Mouse (Mus musculus) mature B cell (primary cell): ENCODE results near the gene Dnaaf3.

Source experiments
- in situ Hi-C: fragments of 300-500 bp; cut with MboI; formaldehyde crosslinking; loops from 2 replicates; pipeline ENCODE4 v1.14.3; 2019

Gene Dnaaf3

DNA sequence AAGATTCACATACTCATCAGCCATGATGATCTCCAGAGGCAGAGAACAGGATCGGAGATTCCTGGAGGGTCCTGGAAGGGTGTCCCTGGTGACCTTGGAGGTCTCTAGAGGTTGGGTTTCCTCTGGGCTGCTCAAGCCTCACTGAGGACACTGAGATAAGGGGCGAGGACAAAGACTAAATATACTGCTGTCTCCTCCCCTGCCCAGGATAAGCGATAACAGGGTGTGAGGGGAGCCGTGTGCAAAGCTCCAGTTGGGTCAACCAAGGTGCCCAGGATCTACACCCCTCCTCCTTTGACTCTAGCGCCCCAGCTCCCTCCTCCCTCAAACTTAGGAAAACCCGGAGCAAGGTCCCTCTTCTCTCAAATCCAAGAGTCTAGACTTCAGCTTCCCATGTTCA lies 10.0 kb downstream of the Dnaaf3 start:
- in situ Hi-C loops: loop anchor here (10.0 kb wide), 1 partner anchor 397 kb away; no protein-coding TSS in a partner anchor

DNA sequence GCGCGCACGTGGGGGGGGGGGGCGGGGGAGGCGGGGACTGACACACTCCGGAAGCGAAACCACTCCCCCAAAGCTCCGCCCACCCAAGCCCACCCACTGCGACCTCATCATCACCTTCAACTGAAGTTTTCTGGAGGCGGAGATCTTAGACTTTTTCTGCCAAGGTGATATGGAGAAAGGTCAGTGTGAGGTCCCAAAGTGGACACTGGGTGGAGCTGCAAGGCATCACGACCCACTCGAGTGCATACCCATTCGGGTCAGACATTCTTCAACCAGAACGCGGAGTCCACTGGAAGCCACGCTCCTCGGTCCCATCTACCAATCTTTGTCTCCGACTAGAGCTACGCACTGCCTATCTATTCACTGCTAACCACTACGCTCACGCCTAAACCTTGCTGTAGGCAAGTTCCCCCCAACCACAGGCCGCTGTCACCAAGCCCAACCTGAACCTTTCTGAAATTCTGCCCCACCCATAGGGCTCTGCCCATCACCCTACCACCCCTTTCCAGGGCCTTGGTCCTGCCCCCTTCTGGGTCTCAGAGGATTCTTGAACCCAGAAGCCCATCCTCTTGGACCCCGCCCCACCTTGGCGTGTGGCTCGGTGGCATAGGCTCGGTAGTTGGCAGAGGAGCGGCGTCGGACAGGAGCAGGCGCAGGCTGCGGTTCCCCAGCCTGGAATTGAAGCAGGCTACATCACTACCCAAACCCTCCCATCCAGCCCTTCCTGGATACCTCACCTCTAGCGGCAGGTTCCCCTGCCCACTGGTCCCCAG lies 10.8 kb downstream of the Dnaaf3 start:
- in situ Hi-C loops: loop anchor here (10.0 kb wide), 1 partner anchor 397 kb away; no protein-coding TSS in a partner anchor

DNA sequence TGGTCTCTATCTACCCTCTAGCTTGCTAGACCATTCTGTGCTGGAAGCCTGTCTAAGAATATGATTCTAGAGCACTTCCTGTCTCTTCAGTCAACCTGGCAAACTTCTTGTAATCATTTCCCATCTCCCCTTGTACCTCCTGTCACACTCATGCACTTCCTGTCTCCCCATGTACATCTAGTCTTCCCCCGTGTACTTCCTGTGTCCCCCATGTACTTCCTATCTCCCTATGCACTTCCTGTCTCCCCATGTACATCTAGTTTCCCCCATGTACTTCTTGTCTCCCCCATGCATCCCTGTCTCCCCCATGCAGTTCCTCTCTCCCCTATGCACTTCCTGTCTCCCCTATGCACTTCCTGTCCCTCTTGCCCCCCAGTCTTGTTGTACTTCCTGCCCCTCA lies 13.8 kb downstream of the Dnaaf3 start:
- in situ Hi-C loops: no loop called here

DNA sequence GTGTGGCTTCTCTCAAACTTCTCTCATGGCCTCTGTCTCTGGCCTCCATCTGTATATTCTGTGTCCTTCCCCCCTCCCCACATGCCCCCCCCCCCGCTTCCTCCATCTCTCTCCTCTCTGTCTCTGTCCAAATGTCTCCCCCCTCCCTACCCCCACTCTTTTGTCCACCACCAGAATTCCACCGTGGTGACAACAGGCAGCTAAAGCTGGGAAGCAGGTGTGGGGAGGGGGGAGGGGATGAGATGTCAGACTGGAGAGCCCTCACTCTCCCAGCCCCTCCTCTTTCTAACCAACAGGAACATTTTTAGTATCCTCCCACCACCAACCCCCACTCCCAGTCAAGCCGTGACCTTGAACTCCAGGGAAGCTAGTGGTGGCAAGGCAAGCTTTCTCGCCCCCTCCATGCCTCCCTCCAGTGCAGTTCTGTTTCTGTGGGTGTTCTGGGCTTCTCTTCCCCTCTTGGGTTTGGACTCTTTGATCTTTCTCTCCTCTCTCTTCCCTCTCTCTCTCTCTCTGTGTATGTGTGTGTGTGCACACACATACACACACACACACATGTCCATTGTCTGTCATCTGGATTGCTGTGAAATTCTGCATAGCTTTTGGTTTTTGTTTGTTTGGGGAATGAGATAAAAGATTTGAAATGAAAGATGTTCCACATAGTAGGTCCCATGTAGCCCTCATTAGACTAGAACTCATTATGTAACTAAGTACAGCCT lies 15.8 kb downstream of the Dnaaf3 start, which contains the start of gene Tnnt1:
Gene Tnnt1, minus strand, starts transcription at position 51 of the 719 bp plus-strand sequence.
- in situ Hi-C loops: no loop called here

DNA sequence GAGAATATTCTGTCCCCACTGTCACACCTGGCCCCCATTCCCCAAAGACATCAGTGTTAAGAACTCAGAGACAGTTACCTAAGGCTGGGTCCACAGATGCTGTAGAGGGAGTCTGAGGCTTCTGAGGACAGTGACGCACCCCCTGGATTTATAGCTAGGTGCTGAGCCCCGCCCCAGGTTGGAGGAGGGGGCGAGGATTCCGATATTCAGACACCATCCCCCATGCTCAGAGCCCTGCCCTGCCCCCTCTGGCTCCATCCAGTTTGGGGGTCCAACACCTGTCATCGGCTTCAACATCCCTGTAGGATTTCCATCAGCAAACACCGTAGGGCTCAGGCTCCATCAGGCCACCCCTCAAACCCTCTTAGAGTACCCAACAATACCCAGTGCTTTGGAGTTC lies 16.4 kb downstream of the Dnaaf3 start:
- in situ Hi-C loops: no loop called here

DNA sequence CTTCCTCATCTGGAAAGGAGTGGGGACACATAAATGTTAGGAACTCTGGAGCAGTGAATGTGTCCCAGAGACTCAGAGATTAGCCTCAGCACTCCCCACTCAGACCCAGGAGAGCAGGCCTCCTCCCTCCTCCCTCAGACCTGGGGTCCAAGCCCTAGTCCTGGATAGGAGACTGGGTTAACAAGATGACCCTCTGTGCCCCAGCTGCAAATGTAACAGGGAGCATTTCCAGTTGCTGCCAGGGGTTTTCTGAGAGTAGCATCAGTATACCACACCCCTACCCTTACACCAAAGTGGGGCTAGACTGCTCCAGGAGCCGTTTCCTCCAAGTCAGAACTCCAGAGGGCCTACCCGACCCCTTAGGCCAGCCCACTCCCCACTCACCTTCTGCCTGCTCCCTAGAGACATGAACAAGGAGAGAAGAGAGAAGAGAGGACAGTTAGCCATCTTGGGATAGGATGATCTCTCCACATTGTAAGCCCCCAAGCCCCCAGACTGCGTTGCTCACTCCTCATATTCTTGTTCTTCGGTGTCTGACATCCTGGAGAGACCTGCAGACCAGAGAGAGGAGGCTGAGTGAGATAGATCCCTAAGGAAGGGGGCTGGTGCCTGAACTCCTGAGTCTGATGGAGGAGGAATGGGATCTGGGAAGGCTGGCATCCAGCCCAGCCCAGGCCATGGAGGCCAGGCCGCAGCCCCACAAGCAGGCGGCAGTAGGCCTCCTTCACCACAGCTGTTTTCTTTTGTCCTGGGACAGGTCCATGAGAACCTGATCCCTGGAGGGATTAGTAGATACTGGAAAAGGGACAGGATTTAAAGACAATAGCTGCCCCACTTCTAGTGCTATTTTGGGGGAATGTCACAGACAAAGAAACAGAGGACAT lies 18.2 kb downstream of the Dnaaf3 start:
- in situ Hi-C loops: no loop called here

DNA sequence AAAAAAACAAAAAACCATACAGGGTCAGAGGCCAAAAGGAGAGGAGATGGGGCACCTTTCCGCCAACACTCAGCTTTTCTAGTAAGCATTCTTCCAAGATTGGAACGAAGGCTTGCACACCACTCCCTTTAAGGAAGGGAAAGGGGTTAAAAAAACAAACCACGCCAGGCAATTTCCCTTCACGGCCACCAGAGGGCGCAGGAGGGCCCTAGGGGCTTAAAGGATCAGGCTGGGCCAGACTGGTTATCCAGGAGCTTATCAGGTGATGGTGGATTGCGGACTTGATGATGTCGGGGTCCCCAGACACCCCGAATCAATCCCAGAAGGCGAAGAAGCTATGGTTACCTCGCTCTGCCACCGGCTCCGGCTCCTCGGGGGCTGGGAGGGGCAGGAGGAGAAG lies 19.0 kb downstream of the Dnaaf3 start:
- in situ Hi-C loops: no loop called here

DNA sequence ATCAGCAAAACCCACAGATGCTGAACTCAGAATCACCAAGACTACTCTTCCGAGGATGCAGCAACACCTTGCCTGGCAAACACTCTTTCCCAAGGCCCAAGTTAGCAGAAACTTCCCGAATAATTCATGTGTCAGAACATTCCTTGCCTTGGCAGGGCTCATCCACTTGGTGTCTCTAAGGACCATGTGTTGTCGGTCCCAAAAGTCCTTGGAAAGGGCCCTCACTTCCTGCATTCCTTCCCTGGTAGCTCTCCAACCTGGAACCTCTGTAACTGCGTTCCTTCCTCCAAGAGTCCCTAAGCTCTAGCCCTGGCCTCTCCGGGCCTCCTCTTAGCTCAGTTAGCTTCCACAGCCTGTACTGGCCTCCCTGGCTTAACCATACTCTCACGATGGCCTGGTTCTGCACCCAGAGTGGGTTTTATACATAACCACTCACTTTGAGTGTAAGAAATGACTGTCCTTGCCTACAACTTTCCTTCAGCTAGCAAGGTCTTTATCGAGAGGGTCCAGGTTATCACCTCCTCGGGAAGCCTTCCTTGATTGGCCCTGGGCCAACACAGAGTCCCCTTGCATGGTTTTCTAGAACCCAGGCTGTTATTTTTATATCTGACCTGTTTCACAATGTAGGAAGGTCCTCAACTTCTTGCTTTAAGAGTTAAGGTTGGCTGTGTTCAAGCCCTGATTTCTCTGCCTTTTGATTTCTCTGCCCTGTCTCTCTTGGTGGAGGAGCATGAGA lies 20.6 kb downstream of the Dnaaf3 start:
- in situ Hi-C loops: no loop called here

DNA sequence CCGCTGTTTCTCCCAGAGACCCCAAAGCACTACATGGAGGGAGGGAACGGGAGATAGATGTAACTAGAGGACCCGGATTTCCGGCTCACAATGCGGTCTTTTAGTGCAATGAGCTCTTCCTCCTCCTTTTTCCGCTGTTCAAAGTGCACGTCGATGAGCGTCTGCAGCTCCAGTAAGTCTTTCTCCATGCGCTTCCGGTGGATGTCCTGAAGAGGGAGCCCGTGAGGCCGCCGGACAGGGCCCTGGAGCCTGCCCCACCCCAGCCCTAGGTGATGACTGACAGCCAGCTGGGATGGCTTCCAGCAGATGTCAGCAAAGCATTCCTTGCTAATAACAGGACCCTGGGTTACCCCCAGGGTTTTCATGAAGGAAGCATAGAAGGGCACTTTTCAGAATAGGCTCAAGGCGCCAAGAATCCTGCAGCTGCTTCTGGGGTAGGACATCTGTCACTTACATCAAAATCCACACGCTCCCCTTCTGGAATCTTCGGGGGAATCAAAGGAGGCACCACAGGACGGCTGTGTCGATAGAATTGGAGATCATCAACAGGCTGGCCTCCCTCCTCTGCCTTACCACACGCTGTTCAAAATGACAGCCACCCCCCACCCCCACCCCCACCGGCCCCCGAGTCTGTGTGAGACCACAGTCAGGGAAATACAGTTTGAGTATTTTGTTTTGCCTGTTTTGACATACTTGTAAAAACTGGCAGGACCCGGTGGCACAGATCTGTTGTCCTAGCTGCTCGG lies 22.2 kb downstream of the Dnaaf3 start:
- in situ Hi-C loops: no loop called here

DNA sequence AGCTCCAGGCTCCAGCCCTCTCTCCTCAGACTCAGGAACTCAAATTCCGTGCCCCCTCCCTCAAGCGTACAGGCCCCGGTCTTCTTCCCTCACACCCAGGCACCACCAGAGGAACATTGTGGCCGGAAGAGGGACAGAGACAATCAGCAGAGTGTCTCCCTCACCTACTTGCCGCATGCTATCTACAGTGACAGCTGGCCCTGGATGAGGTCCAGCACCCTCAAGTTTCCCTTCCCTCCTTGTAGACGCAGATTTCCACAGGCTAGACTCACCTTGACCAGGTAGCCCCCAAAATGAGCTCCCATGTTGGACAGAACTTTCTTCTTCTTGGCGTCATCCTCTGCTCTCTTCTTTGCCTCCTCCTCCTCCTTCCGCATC lies 23.5 kb downstream of the Dnaaf3 start:
- in situ Hi-C loops: no loop called here

DNA sequence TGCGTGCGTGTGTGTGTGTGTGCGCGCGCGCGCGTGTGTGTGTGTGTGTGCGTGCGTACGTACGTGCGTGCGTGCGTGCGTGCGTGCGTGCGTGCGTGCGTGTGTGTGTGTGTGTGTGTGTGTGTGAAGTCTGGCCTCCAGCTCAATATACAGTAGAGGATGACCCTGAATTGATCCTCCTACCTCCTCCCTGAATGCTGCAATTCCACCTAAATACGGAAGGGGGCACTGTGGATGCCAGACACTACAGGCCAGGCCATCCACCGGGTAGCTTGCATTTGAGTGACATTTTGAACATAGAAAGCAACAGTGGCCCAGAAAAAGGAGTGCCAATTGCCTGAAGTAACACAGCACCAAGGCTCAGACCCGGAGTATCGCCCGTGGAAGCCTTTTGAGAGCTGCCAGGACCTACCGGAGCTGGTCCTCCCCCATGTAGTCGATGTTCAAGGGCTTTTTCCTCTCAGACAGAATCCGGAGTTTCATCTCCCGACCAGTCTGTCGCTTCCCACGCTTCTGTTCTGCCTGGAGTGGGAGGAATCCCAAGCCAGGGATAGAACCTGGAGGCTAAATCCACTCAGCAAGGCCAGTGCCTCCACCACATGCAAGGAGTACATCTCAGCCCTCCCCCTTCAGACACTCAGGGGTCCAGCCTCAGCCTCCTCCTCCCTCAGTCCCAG lies 24.1 kb downstream of the Dnaaf3 start:
- in situ Hi-C loops: no loop called here

DNA sequence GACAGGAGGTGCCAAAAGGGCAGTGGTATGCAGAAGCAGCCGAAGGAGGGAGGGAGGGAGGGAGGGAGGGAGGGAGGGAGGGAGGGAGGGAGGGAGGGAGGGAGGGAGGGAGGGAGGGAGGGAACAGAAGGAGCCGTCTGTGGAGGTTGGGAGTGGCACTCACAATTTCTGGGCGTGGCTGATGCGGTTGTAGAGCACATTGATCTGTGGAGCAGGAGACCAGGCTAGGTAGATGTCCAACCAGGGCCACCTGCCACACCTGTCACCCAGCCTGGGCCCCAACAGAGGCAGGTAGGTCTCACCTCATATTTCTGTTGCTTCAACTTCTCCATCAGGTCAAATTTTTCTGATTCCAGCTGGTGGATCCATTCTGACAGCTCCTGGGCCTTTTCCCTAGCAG lies 25.0 kb downstream of the Dnaaf3 start:
- in situ Hi-C loops: no loop called here

DNA sequence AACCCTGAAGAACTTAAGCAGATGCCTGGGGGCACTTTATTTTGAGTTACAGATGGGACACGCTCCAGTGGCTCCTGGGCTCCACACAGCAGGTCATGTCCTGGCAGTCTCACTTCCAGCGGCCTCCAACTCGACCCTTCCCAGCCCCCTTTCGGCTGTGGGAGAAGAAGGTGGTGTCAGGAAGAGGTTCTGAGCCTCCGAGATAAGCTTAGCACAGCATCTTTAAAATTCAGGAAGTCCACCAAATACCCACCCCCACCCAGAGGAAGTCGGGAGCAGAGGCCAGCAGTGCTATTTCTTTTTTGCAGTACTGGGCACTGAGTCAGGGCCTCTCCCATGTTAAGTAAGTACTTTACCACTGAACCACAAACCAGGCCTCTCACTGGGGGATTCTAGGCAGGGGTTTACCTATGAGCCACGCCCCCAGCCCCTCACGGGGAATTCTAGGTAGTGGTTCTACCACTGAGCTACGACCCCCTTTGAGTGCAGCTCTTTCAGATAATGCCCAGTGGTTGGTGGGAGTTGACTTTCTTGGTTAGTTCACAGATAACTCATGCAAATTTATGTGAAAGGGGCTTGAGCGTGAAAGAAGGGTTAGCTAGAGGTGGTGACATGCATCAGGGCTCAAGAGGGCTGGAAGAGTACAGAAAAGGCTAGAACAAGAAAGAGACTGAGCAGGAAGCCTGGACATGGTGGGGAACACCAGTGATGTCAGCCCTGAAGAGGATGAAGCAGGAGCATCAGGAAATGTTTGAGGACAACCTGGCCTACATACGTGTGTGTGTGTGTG lies 27.4 kb downstream of the Dnaaf3 start:
- in situ Hi-C loops: no loop called here

DNA sequence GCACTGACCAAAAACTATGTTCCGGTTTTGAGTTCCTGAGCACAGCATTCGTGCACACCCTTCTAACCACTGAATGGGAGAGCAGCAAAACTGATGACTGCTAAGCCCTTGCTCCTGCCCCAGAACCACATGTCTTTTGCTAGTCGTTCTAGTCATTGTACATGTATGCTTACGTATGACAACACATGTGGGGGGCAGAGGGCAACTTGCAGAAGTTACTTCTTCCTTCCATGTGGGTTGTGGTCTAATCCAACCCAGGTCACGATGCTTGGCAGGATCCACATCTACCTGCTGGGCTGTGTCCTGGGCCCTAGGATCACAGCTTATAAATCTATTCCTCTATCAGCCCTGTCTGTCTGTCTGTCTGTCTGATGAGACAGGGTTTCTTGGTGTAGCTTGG lies 28.4 kb downstream of the Dnaaf3 start:
- in situ Hi-C loops: no loop called here

DNA sequence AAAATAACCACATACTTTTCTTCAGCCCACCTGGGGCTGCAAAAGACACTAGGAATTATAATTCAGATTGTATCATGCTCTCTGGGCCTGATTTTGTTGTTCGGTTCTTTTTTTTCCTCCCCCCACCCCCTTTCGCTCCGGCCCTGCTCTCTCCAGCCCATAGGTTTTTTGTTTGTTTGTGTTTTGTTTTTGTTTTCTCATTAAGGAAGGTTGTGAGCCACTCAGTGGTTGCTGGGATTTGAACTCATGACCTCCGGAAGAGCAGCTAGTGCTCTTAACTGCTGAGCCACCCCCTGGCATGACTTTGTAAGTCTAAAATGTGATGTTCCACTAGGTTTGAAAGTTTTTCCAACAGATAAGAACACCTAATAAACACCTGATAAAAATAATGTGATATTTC lies 29.2 kb downstream of the Dnaaf3 start:
- in situ Hi-C loops: no loop called here

DNA sequence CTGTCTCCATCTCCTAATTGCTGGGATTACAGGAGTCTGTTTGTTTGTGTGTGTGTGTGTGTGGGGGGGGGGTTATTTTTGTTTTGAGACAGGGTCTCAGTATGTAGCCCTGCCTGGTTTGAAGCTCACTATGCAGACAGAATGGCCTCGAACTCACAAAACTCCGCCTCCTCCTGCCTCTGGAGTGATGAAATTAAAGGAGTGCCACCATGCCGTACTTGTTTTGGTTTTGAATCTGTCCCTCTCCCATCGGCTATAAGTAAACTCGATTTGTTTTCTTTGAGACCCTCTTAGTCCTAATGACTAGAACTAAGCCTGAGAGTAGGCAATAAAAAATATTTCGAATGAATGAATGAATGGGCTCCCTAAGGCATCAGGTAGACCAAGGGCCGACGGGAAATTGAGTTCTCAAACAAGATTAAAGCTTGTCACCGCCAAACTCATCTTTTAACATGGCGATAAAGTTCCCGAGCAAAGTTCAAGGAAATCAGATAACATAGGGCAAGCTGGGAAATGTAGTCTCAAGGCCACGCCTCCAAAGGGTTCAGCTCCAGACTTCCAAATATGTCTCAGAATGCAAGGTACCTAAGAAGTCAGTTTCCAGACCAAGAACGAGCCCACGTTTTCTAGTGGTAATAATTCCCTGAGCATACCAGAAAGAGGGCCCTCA lies 29.7 kb downstream of the Dnaaf3 start:
- in situ Hi-C loops: no loop called here

DNA sequence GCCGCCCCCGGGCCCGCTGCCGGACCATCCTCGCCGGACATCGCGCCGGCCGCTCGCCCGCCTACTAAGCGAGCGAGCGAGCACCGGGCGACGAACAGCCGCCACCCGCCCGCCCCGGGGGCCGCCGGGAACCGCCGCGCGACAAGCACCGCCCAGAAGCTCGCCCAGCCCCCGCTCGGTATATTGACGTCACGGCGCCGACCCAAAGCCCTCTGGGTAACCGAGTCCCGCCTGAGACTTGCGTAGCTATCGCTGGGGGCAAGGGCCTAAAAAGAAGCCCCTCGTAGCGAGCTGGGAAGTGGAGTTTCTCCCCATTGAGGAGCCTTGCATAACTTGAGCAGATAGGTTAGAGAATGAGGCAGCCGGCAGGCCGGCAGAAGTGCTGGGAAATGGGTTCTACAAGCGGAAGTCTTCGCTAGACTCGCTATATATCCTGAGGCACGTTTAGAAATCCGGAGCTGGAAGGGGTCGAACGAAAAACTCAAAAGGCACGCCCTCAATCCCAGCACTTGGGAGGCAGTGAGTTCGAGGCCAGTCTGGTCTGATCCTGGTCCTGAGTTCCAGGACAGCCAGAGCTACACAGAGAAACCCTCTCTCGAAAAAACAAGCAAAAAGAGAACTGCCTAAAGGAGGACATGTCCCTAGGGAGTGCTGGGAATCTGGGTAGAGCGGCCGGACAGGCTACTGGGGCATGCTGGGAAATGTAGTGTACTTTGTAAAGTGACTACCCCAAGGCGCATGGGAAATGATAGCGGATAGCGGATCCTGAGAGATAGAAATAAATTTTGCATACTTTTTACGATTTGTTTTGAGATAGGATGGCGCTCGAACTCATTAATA lies 30.5 kb downstream of the Dnaaf3 start, which contains the start of gene Ppp1r12c:
Gene Ppp1r12c, minus strand, starts transcription at position 123 of the 840 bp plus-strand sequence.
- in situ Hi-C loops: no loop called here
